Mouse (Mus musculus) liver, embryonic 14.5 days (tissue): ENCODE measurements around the gene Cbx4.

Experiments
- CTCF ChIP-seq: IDR thresholded peaks from 2 replicates; pipeline ENCODE4 v1.5.1; 2016; ENCODE audit warnings: antibody characterized with exemption, low read depth, control low read depth
- EP300 ChIP-seq: IDR thresholded peaks from 2 replicates; pipeline ENCODE4 v1.6.1; 2016; ENCODE audit warnings: antibody characterized with exemption, low read depth

- TF ChIP-seq CTCF (no peak), EP300 (no peak)
Observed at GRCm38 (mm10) chr11:119084446-119085278, 1.4 kb downstream of the Cbx4 start.
